Mouse (Mus musculus) layer of hippocampus, postnatal 36 days (tissue): ENCODE measurements around the gene Mcoln2. TPM values are rescaled to one million over a fixed set of nuclear protein-coding genes. Genes with fewer than 3 reads are reported as not detected.
"Not testable (repeated sequence)": the region's sequence is repeated elsewhere in the genome, so short reads cannot be mapped to it uniquely, and the experiment has no call there.

Experiments
- DNase-seq, 2 experiments: peaks; one replicate each; pipeline ENCODE4 v3.0.0; 2022
- total RNA-seq, 2 experiments: library from RNA; stranded (reverse); gene quantifications; 2 replicates each; pipeline ENCODE4 v1.2.3; 2021

Mcoln2 gene
- total RNA-seq, 2 experiments from 2014 or later: not detected

DNA sequence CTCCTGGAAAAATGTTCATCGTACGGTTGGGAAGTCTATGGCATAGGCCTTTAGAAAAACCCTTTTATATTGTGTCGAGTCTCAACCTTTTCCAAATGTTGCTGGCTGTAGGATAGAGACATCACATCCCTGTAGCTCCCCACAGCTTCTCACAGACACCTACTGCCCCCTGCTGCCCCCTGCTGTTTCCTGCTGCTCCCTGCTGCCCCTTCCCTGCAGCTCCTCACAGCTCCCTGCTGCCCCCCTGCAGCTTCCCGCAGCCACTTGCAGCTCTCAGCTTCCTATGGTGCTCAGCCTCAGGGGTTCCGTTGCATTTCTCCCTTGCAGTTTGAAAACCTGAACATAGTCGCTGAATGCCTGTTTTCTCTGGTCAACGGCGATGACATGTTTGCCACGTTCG lies 40.3 kb downstream of the Mcoln2 start:
- no peak for DNase-seq

DNA sequence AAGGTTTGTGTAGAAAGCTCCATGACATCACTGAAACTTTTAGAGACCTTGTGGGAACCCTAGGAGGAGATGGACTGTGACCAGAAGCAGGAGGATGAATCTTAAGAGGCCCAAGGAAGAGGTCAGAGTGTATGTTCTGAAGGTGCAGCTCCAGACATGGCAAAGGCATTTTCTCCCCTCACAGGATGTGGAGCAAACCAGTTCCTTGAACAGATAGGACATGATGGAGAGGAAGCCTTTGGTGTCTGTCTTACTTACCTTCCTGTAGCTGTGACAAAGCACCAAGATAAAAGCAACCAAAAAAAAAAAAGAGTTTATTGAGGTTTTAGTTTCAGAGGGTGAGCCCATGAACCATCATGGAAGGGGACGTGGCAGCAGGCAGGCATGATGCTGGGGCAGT lies 42.9 kb downstream of the Mcoln2 start:
- no peak for DNase-seq

DNA sequence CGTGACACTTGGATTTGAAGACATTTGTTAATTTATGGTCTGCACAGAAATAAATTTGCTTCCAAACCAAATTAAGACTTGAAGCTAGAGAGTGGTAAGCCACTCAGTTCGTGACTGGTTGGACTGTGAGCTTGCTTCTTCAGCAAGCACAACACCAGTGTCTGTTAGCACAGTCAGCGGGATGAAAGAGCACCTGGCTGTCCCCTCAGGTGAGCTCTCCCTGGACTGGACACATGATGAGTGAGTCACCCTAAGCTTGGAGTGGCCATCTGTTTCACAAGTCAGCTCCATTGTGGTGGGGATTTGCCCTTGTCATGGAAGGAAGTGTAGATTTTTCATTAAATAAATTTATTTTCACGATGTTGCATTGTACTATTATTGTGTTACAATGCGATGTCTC lies 45.5 kb downstream of the Mcoln2 start:
- DNase-seq: no peak

DNA sequence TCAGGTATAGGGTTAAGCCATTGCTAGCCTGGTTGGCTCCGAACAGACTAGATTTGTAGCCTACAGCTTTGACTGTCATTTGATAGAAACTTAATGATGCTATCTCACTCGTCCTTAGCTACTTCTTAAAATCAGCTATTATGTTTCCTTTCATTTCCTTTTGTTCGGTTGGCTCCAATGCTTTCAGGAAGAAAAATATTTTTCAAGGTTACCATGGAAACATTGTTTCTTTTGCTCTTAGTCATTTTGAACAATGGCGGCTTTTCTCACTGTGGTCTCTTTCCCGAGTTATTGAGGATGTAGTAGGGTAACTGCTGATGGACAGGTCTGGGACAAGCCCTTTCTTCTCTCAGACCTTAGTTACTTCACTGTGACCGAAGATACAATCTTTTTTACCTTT lies 46.7 kb downstream of the Mcoln2 start:
- no peak for DNase-seq

DNA sequence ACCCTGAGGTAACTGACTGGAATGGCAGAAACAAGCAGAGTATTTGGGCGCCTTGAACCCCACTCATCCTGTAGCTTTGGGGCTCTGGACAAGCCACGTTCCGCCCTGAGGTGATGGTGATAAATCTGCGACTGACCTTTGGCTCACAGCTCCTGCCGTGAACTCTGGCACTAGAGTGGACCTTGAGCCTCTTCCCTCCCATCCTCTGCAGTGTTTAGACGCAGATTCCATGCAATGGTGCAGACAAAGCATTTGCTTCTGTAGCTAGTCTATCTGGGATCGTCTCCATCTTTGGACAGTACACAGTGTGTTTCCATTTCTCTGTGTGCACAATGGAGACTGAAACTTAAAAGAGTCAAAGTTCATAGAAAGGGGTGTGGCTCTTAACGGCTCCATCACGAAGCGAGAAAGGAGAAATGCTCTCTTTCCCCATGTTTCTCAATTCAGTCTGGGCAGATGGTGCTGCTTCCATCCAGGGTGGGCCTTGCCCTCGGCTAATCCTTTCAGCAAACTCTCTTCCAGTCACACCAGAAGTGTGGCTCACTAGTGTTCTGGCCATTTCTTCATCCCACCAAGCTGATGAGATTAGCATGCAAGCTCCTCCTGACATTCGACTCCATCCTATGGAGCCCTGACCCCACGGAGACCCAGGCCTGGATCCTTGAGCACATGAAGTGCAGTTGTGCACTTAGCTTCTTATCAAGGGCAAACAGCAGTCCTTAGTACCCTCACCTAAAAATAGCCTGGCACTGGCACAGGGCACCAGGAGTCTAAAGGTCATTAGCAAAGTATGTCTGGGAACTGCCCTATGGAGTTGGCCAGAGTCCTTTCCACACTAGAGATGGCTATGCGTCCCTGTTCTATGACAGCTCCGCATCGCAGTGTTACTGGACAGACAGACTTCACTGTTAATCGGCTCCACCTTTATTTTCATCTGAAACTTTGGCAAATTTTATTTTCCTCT lies 47.4 kb downstream of the Mcoln2 start:
- no peak for DNase-seq

DNA sequence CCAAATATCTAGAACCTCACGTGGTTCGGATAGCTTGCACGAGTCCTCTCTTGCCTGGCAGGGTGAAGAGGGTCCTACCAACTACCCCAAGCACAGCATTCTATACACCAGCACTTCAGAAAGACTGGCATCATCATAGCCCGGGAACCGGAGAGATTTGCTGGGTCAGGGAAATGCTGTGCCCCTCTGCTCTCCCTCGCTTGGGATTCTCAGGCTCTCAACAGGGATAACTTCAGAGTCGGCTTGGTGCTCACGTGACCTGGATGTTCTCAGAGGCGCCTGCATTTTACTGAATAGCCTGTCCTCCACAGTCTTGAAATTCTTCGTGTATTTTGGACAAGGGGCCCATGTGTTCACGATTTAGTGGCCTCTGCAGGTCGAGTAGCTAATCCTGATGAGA lies 48.2 kb downstream of the Mcoln2 start:
- no peak for DNase-seq

DNA sequence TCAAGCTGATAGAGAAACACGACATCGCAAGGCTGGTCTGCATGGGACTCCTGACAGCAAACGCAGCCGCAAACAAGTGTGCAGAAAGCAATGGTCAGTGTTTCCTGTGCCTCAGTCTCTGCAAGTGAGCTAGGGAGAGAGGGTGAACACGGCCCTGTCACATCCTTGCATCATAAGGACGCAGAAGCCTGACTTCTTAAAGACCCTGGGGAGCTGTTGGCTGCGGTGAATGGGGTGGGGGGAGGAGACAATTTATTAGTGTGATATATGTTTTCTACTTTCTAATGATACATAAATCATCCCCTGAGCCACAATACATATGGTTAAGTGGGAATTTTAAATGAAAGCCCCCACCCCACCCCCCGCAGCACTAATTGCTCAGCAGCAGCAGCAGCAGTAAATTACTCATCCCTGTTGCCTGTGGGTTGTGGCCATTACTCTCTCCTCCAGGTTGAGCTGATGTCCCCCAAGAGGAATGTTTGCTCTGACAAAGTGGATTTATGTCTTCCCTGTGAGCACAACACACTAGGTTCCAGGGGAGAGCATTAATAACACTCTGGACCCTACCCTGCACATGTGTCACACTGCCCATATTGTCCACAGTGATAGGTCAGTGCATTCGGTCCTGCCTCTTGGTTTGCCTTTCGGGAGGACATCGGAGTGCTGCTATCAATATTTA lies 49.3 kb downstream of the Mcoln2 start:
- no peak for DNase-seq

DNA sequence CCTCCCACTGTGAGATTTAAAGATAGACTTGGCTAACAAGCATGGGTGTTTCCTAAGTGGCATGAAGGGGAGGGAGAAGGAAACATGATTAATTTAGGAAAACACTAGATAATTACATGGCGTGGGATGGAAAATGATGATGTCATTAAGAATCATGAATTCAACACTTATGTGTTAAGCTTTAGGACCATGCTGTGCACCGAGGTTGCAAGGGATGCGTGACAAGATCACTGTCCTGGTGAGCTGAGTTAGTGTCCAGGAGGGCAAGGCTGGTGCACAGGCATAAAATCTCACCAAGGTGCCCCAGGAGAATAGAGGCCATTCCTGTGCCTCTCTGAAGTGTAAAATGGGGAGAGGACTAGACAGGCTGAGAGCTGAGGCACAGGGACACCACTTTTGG lies 49.9 kb downstream of the Mcoln2 start:
- no peak for DNase-seq

DNA sequence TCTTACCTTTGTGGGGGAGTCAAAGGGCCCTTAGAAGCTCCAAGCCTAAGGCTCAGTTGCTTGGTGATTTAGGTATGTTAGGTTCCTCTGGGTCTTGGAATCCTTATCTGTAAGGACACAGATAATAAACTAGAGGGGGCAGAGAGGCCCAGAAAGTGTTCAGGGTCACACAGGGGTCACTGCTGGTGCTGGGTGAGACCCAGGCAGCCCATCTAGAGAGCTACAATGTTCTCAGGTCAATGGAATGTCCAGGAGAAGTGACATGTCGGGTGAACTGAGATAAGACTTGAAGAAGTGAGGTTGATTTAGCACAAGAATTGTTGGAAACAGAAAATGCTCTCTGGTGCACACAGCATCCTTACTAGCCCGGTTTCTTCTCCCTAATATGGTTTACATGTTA lies 54.7 kb downstream of the Mcoln2 start:
- DNase-seq: no peak

DNA sequence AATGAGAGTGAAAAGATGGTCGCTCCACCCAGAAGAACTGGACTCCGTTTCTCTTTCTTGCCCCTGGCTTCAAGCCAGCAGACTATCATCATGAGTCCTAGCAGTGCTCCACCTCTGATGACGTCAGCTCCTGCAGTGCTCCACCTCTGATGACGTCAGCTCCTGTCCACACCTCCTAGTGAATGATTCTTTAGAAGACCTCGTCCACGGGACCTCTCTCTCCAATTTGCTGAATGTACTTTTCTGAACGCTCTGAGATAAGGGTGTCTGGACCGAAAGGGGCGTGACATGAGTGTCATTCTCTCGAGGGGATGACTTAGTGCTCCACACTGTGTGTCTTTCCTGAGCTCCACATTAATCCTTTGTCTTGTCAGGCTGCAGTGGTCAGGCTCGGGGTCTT lies 55.7 kb downstream of the Mcoln2 start:
- no peak for DNase-seq

DNA sequence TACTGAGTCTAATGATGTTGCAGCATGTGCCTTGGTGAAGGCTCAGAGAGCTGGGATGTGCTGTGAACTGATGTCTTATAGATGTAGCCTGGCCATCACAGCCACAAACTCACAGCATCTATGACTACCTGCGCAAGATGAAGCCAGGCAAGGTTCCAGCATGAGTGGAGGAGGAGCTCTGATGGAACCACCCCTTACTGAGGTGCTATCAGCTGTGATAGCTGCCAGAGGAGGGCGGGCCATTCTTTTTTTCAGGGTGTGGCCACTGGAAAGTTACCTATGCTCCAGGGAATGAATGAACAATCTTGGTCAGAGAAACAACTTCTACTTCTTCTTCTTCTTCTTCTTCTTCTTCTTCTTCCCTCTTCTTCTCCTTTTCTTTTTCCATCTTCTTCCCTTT lies 57.0 kb downstream of the Mcoln2 start:
- DNase-seq: no peak

DNA sequence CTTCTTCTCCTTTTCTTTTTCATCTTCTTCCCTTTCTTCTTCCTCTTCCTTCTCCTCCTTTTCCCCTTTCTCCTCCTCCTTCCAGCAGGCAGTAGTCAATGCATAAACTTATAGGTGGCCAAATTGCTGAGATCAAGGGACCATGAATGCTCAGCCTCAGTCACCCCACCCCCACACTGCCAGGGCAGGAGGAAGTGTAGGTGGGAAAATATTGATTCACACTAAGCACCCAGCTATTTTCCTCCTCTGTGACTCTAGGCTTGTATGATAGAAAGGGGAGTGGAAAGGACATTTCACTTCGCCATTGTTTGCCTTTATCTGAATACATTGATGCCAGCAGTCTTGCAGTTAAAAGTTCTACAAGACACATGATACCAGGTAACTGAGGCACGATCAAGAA lies 57.8 kb downstream of the Mcoln2 start:
- no peak for DNase-seq

DNA sequence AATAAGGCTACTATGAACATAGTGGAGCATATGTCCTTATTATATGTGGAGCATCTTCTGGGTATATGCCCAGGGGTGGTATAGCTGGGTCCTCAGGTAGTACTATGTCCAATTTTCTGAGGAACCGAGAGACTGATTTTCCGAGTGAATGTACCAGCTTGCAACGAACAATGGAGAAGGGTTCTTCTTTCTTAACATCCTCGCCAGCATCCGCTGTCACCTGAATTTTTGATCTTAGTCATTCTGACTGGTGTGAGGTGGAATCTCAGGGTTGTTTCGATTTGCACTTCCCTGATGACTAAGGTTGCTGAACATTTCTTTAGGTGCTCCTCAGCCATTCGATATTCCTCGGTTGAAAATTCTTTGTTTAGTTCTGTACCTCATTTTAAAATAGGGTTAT lies 60.1 kb downstream of the Mcoln2 start:
- DNase-seq: not testable (repeated sequence)

DNA sequence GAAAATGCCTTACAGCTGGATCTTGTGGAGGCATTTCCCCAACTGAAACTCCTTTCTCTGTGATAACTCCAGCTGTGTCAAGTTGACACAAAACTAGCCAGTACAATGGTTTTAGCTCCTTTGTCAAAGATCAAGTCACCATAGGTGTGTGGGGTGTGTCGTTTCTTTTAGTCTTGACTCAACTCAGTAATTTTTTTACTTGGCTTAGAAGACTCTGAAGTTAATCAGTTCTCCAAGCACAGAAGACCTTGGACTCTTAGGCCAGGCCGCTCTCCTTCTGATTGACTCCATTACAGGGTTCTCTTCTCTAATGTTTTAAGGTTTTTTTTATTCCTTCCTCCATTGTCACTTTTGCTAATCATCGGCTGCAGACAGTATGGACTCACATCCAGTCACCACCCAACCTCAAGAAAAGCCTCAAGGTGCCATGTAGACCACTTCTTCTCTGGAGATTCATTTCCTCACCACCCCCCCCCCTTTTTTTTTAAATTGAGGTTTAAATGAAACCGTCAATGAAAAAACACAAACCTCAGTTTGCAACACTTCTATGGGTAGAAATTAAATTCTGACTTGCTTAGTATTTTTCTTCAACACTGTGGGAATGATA lies 61.6 kb downstream of the Mcoln2 start:
- DNase-seq: no peak

DNA sequence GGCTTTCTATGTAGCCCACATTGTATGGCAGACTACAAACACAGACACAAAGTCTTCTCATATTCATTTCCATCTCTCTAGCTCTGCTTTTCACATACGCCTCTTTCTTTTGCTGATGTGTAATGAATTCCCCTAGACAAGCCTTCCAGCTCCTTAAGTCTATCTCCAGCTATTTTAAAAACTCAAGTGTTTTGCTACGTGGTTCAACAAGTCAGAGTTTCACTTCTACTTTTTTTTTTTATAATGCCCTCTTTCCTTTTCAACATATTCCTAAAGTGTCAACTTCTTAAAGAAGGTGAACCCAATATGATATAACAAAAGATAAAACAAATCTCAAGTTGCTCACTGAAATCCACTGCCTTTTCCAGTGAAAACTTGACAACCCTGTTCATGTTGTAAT lies 62.3 kb downstream of the Mcoln2 start:
- no peak for DNase-seq

DNA sequence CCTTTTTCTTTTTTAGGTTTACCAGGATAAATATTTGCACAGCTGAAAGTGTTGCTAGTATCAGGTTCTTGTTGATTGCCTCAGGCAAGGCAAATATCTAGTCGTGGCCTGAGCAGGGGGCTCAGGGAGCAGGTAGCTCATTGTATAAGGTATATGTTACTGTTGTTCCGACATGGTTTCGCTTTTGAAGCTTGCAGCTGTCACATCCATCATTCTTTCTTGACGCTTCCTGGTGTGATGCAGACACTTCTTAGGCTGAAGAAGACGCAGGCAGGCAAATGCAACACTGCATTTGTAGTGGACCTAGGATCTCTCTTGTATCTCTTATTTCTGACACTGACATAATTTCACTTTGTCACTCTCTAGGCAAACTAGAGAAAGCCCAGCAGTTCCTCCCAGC lies 63.7 kb downstream of the Mcoln2 start:
- DNase-seq: no peak

DNA sequence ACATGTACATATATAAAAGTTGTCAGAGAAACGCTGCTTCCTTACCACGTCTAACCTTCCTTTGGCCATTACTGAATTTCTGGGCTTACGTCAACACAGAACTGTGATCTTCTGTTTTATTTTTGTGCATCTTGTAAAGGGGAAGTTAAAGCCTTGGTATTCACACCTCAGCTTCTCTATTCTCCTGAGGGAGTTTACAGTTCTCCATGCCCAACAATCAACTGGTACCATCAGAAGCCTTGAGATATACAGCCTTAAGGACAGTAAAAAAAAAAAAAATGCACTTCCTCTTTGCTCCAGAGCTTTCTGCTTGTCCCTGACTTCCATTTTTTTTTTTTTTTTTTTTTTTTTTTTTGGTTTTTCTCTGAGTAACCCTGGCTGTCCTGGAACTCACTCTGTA lies 66.9 kb downstream of the Mcoln2 start:
- DNase-seq: no peak

DNA sequence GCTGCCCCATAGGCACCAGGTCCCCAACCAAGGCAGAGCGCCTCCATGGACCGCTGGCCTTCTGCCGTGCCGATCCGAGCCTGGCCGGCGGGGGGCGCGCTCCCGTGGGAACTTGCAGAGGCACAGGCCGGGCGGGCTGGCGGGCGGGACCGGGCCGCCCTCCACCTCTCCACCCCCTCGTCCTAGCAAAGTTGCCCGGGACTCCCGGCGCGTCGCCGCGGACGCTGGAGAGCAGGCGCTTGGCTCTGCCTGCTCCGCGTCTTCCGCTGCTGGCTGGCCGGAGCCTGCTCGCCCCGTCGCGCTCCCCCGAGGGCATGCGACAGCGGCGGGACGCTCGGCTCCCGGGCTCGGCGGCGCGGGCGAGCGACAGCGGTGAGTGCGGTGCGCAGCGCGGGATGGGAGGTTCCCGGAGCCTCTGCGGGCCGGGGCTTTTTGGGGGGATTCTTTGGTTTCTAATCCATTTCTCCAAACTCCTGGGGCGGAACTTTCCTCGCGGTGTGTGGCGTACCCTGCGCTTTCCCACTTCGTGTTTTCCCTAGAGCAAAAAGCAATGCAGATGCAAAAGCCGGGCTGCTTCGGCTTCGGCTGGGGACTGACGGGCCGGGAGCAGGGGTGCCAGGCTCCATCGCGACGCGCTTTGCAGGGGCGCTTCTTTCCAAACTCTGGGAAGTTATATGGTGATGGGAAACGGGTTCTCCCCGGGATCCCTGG lies 71.3 kb downstream of the Mcoln2 start, which contains the start of gene Lpar3:
TSS of gene Lpar3 (plus strand) at position 188 of the 711 bp plus-strand sequence.
- peak; percentile 26 to 31 for DNase-seq

DNA sequence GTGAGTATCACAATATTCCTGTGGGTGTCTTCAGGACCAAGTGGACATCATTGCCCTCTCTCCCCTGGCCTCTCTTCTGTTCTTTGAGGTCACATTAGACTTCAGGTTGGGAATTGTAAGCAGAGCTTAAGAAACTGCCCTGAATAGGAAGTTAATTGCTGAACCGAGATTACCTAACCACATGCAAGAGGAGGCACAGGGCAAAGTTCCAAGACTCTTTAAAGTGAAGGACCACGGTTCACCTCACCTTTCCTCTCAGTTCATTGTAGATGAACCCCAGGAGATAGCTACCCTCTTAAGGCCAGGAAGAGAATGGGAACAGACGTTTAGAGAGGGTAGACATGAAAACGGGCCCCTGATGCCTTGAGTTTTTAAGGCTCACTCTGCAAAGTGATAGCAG lies 74.6 kb downstream of the Mcoln2 start:
- DNase-seq: no peak

DNA sequence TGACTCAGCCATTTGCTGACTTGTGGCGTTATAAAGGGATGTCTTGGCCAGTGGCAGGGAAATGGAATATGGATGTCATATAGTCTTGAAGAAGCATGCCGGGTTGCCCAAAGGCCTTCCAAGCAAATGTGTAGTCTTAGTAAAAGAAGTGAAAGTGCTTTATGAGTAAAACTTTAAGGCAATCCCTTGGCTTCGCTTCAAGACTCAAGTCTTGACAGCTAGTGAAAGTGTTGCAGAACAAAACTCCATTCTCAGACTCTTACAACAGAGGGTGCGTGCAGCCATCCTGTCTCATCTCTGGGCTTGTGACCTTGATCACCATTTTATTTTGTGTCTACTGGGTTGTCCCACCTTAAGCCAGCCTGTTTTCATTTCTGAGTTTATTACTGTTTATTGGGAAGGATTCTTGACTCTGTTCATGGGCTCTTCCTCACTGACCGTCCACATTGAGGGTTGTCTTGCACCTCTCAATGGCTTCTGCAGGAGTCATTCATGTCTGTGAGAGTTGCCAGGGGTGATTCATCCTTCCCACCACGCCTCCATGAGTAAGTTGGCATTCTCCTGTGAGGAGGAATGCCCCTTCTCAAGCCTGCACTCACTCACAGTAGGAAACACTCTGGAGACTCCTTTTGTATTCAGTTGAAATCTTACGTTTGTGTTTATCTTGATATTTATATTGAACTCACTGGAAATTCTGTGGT lies 75.6 kb downstream of the Mcoln2 start:
- no peak for DNase-seq

DNA sequence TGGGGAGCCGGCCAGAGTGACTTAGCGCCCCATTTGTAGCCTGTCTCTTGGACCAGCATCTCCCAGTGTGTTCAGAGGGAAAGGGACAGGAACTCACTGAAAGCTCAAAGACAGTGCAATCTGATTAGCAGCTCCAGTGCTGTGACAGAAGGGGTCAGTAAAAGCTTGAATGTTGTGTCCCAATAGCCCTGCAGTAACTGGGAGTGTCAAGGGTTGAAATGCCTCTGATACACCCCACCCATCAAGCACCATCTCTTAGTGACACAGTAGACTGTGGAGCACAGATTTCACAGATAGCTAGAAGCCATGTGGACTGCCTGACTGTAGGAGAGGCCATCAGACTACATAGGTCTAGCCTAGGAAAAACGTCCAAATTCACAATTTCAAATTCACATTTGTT lies 77.8 kb downstream of the Mcoln2 start:
- no peak for DNase-seq
